Mouse (Mus musculus): Measurements from ENCODE around the gene Lrmda. TPM values are rescaled to one million over a fixed set of nuclear protein-coding genes. Genes with fewer than 3 reads are reported as not detected.

The Lrmda gene
- total and polyA plus RNA-seq, 2 experiments = 0.18 to 0.50 TPM

GRCm38 (mm10) chr14:22666437-22666836 lies 646.9 kb downstream of the Lrmda start:
- H3K27me3 ChIP-seq (ENCODE audit: control insufficient read depth, insufficient read depth, low read length) = no peaks in the 10 kb centered on the region
- H3K9ac ChIP-seq (ENCODE audit: low read depth, low read length) = no peak overlapping the region
- TF ChIP-seq CTCF (IDR thresholded peaks at IDR 0.05; ENCODE audit: low read depth, low read length) = no peak
- WGBS = 92% methylated on average over 3 of the region's 3 CpGs
- DNase-seq (ENCODE audit: extremely low read depth, low read depth, low spot score) = no peak
- no peaks in the 10 kb centered on the region for H3K4me1 ChIP-seq (ENCODE audit: control insufficient read depth, insufficient read depth, low read length)
- no peaks in the 10 kb centered on the region for H3K36me3 ChIP-seq (ENCODE audit: control insufficient read depth, insufficient read depth, low read length)
- no peaks in the 10 kb centered on the region for H3K79me2 ChIP-seq (ENCODE audit: control insufficient read depth, insufficient read depth, low read length)
- no peak overlapping the region for H3K27ac ChIP-seq (replicated peaks; ENCODE audit: insufficient read depth, low read depth, low read length)
- H3K4me3 ChIP-seq (ENCODE audit: insufficient read depth, low read depth, low read length) = no peak overlapping the region

GRCm38 (mm10) chr14:22668302-22668701 lies 648.8 kb downstream of the Lrmda start:
- Histone ChIP-seq H3K4me1 (ENCODE audit: control insufficient read depth, insufficient read depth, low read length) (no peaks in the 10 kb centered on the region), H3K27me3 (ENCODE audit: control insufficient read depth, insufficient read depth, low read length) (no peaks in the 10 kb centered on the region), H3K9ac (ENCODE audit: low read depth, low read length) (no peak overlapping the region), H3K4me3 (ENCODE audit: insufficient read depth, low read depth, low read length) (no peak overlapping the region), H3K79me2 (ENCODE audit: control insufficient read depth, insufficient read depth, low read length) (no peaks in the 10 kb centered on the region), H3K27ac (replicated peaks; ENCODE audit: insufficient read depth, low read depth, low read length) (no peak overlapping the region), H3K36me3 (ENCODE audit: control insufficient read depth, insufficient read depth, low read length) (no peaks in the 10 kb centered on the region)
- TF ChIP-seq CTCF (IDR thresholded peaks at IDR 0.05; ENCODE audit: low read depth, low read length) (no peak), POLR2A (IDR thresholded peaks at IDR 0.05; ENCODE audit: extremely low read depth, insufficient read depth, low read length) (no peak)
- 57% methylated on average over 8 of the region's 8 CpGs for WGBS
- no peak for DNase-seq (ENCODE audit: extremely low read depth, low read depth, low spot score)

- Histone ChIP-seq H3K4me1 (ENCODE audit: control insufficient read depth, insufficient read depth, low read length) (no peaks in the 10 kb centered on the region), H3K79me2 (ENCODE audit: control insufficient read depth, insufficient read depth, low read length) (no peaks in the 10 kb centered on the region), H3K36me3 (ENCODE audit: control insufficient read depth, insufficient read depth, low read length) (no peaks in the 10 kb centered on the region), H3K9ac (ENCODE audit: low read depth, low read length) (no peak overlapping the region), H3K27me3 (ENCODE audit: control insufficient read depth, insufficient read depth, low read length) (no peaks in the 10 kb centered on the region), H3K27ac (replicated peaks; ENCODE audit: insufficient read depth, low read depth, low read length) (no peak overlapping the region), H3K4me3 (ENCODE audit: insufficient read depth, low read depth, low read length) (no peak overlapping the region)
- WGBS = 67% methylated on average over 6 of the region's 6 CpGs
- TF ChIP-seq CTCF (IDR thresholded peaks at IDR 0.05; ENCODE audit: low read depth, low read length) (no peak), POLR2A (IDR thresholded peaks at IDR 0.05; ENCODE audit: extremely low read depth, insufficient read depth, low read length) (no peak)
- no peak for DNase-seq (ENCODE audit: extremely low read depth, low read depth, low spot score)
Observed at GRCm38 (mm10) chr14:22668711-22669110, 649.2 kb downstream of the Lrmda start.

GRCm38 (mm10) chr14:22673581-22673980 lies 654.1 kb downstream of the Lrmda start:
- no peaks in the 10 kb centered on the region for H3K79me2 ChIP-seq (ENCODE audit: control insufficient read depth, insufficient read depth, low read length)
- 73% methylated on average over 5 of the region's 5 CpGs for WGBS
- no peaks in the 10 kb centered on the region for H3K4me1 ChIP-seq (ENCODE audit: control insufficient read depth, insufficient read depth, low read length)
- H3K36me3 ChIP-seq (ENCODE audit: control insufficient read depth, insufficient read depth, low read length) = no peaks in the 10 kb centered on the region
- no peak overlapping the region for H3K4me3 ChIP-seq (ENCODE audit: insufficient read depth, low read depth, low read length)
- DNase-seq (ENCODE audit: extremely low read depth, low read depth, low spot score) = no peak
- TF ChIP-seq CTCF (IDR thresholded peaks at IDR 0.05; ENCODE audit: low read depth, low read length) (no peak), POLR2A (IDR thresholded peaks at IDR 0.05; ENCODE audit: extremely low read depth, insufficient read depth, low read length) (no peak)
- no peak overlapping the region for H3K9ac ChIP-seq (ENCODE audit: low read depth, low read length)
- H3K27ac ChIP-seq (replicated peaks; ENCODE audit: insufficient read depth, low read depth, low read length) = no peak overlapping the region
- H3K27me3 ChIP-seq (ENCODE audit: control insufficient read depth, insufficient read depth, low read length) = no peaks in the 10 kb centered on the region

GRCm38 (mm10) chr14:22679008-22679704 lies 659.6 kb downstream of the Lrmda start:
- WGBS = 91% methylated on average over 5 of the region's 5 CpGs
- no peaks in the 10 kb centered on the region for H3K36me3 ChIP-seq (ENCODE audit: control insufficient read depth, insufficient read depth, low read length)
- H3K27ac ChIP-seq (replicated peaks; ENCODE audit: insufficient read depth, low read depth, low read length) = no peak overlapping the region
- H3K27me3 ChIP-seq (ENCODE audit: control insufficient read depth, insufficient read depth, low read length) = no peaks in the 10 kb centered on the region
- H3K79me2 ChIP-seq (ENCODE audit: control insufficient read depth, insufficient read depth, low read length) = no peaks in the 10 kb centered on the region
- H3K9ac ChIP-seq (ENCODE audit: low read depth, low read length) = no peak overlapping the region
- TF ChIP-seq CTCF (IDR thresholded peaks at IDR 0.05; ENCODE audit: low read depth, low read length) (no peak), POLR2A (IDR thresholded peaks at IDR 0.05; ENCODE audit: extremely low read depth, insufficient read depth, low read length) (no peak)
- no peak for DNase-seq (ENCODE audit: extremely low read depth, low read depth, low spot score)
- no peaks in the 10 kb centered on the region for H3K4me1 ChIP-seq (ENCODE audit: control insufficient read depth, insufficient read depth, low read length)
- H3K4me3 ChIP-seq (ENCODE audit: insufficient read depth, low read depth, low read length) = no peak overlapping the region

All from liver, adult 2 months (tissue).